ENCODE assay signal across 18 mouse cellular contexts in the genomic region with DNA sequence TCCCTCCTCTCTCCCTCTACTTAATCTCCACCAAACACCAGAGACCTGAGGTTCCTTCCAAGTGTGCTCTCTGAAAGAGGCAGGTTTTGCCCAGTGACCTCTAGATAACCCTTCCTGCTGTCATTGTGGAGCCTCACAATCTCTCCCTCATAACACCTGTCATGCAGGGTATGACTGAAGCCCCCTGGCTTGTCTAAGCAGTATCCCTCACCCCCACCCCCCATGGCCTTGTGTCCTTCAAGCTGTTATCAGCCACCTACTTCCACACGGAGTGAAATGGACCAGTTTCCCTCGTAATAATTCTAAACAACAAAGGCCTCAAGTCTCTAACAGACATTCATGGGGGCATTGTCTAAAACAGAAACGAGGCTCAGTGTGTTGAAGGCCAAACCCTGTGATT.
A peak's percentile ranks its signal among the peaks of the same experiment; 100 is the strongest.
DNase-seq lines count a peak whose midpoint lies in the region; ATAC-seq and TF ChIP-seq lines count a peak whose summit lies in the region.
"Had no signal": no experiment of that assay in that cellular context is flagged by ENCODE, and none has a peak within 500 bp of the region (broad histone marks: within the 10 kb centered on the region; RNA-seq: fewer than 3 reads in every experiment).

No protein-coding gene starts in this region.

- 74% methylated on average over 3 of the region's 3 CpGs for WGBS in midbrain, embryonic 10.5 days
- 65% methylated on average over 3 of the region's 3 CpGs for WGBS in midbrain, embryonic 11.5 days
- 22% methylated on average over 3 of the region's 3 CpGs for WGBS in forebrain, postnatal 0 days
- WGBS in midbrain, embryonic 12.5 days = 48% methylated on average over 3 of the region's 3 CpGs
- WGBS in neural tube, embryonic 15.5 days = 15% methylated on average over 3 of the region's 3 CpGs

- H3K27me3 ChIP-seq in midbrain, embryonic 10.5 days (ENCODE audit: low read depth, poor library complexity, severe bottlenecking) = no peaks in the 10 kb centered on the region
- no peaks in the 10 kb centered on the region for H3K27me3 ChIP-seq in midbrain, embryonic 11.5 days (ENCODE audit: control insufficient read depth, insufficient read depth, low read length)
- H3K27me3 ChIP-seq in forebrain, postnatal 0 days (ENCODE audit: insufficient read depth, low read length) = no peaks in the 10 kb centered on the region
- H3K27me3 ChIP-seq in midbrain, embryonic 12.5 days = no peaks in the 10 kb centered on the region
- H3K27me3 ChIP-seq in neural tube, embryonic 15.5 days (replicated peaks) = no peaks in the 10 kb centered on the region
- H3K27me3 ChIP-seq: stomach, embryonic 15.5 days had no signal

- no peak overlapping the region for H3K4me2 ChIP-seq in midbrain, embryonic 11.5 days
- H3K4me2 ChIP-seq in forebrain, postnatal 0 days (ENCODE audit: low read depth) = no peak overlapping the region
- no peak overlapping the region for H3K4me2 ChIP-seq in midbrain, embryonic 12.5 days (replicated peaks)
- H3K4me2 ChIP-seq in neural tube, embryonic 15.5 days = no peak overlapping the region
- H3K4me2 ChIP-seq: stomach, embryonic 15.5 days had no signal

- peaks cover 19% of the 10 kb centered on the region for H3K4me1 ChIP-seq in midbrain, embryonic 10.5 days
- H3K4me1 ChIP-seq in midbrain, embryonic 11.5 days (ENCODE audit: control insufficient read depth, insufficient read depth, low read length) = 0 out of 2 replicates have a peak, but pooled peaks cover 4% of the 10 kb centered on the region
- peaks cover 31% of the 10 kb centered on the region for H3K4me1 ChIP-seq in forebrain, postnatal 0 days (ENCODE audit: insufficient read depth)
- H3K4me1 ChIP-seq in midbrain, embryonic 12.5 days = peaks cover 30% of the 10 kb centered on the region
- peaks cover 44% of the 10 kb centered on the region for H3K4me1 ChIP-seq in neural tube, embryonic 15.5 days
- H3K4me1 ChIP-seq: stomach, embryonic 15.5 days had no signal

- H3K9ac ChIP-seq in midbrain, embryonic 11.5 days (ENCODE audit: low read length) = no peak overlapping the region
- H3K9ac ChIP-seq in forebrain, postnatal 0 days = no peak overlapping the region
- no peak overlapping the region for H3K9ac ChIP-seq in midbrain, embryonic 12.5 days (replicated peaks)
- H3K9ac ChIP-seq in neural tube, embryonic 15.5 days (replicated peaks) = no peak overlapping the region
- H3K9ac ChIP-seq: stomach, embryonic 15.5 days had no signal

- TF ChIP-seq CTCF in forebrain, postnatal 0 days (IDR thresholded peaks at IDR 0.05; ENCODE audit: low read depth) = no peak

- H3K36me3 ChIP-seq in midbrain, embryonic 10.5 days = no peaks in the 10 kb centered on the region
- no peaks in the 10 kb centered on the region for H3K36me3 ChIP-seq in midbrain, embryonic 11.5 days (ENCODE audit: control insufficient read depth, insufficient read depth, low read length)
- H3K36me3 ChIP-seq in forebrain, postnatal 0 days (ENCODE audit: insufficient read depth) = no peaks in the 10 kb centered on the region
- H3K36me3 ChIP-seq in midbrain, embryonic 12.5 days = no peaks in the 10 kb centered on the region
- H3K36me3 ChIP-seq in neural tube, embryonic 15.5 days = no peaks in the 10 kb centered on the region
- H3K36me3 ChIP-seq: stomach, embryonic 15.5 days had no signal

- ATAC-seq in midbrain, embryonic 11.5 days (ENCODE audit: low FRiP score) = no peak
- ATAC-seq in forebrain, postnatal 0 days = no peak
- ATAC-seq in midbrain, embryonic 12.5 days (ENCODE audit: low FRiP score, low read depth) = no peak
- no peak for ATAC-seq in neural tube, embryonic 15.5 days (ENCODE audit: low FRiP score)
- ATAC-seq: CD4-positive, CD25-positive, alpha-beta regulatory T cell, adult 4 months; intestine, embryonic 16.5 days had no signal

- H3K27ac ChIP-seq in midbrain, embryonic 10.5 days (replicated peaks) = peak overlapping the region; percentile 56; the same call in 1 of the 2 replicates
- H3K27ac ChIP-seq in midbrain, embryonic 11.5 days (ENCODE audit: low read depth, low read length) = no peak overlapping the region
- peak overlapping the region; percentile 73 for H3K27ac ChIP-seq in forebrain, postnatal 0 days (ENCODE audit: low read depth, low read length)
- peak overlapping the region; percentile 68; the same call in 1 of the 2 replicates for H3K27ac ChIP-seq in midbrain, embryonic 12.5 days (replicated peaks)
- peak overlapping the region; percentile 76 for H3K27ac ChIP-seq in neural tube, embryonic 15.5 days (replicated peaks)
- H3K27ac ChIP-seq: gastrocnemius, adult 2 months; heart, adult 2 months; stomach, embryonic 15.5 days had no signal

- no peak overlapping the region for H3K4me3 ChIP-seq in midbrain, embryonic 10.5 days
- H3K4me3 ChIP-seq in midbrain, embryonic 11.5 days (ENCODE audit: low read depth, low read length) = no peak overlapping the region
- H3K4me3 ChIP-seq in forebrain, postnatal 0 days (ENCODE audit: low read depth, low read length) = no peak overlapping the region
- H3K4me3 ChIP-seq in midbrain, embryonic 12.5 days = no peak overlapping the region
- H3K4me3 ChIP-seq in neural tube, embryonic 15.5 days (replicated peaks) = no peak overlapping the region
- H3K4me3 ChIP-seq: gastrocnemius, adult 2 months; heart, adult 2 months; stomach, embryonic 15.5 days had no signal

- no peaks in the 10 kb centered on the region for H3K9me3 ChIP-seq in midbrain, embryonic 10.5 days (replicated peaks)
- no peaks in the 10 kb centered on the region for H3K9me3 ChIP-seq in midbrain, embryonic 11.5 days (ENCODE audit: control insufficient read depth, low read length)
- H3K9me3 ChIP-seq in forebrain, postnatal 0 days (ENCODE audit: low read length) = no peaks in the 10 kb centered on the region
- no peaks in the 10 kb centered on the region for H3K9me3 ChIP-seq in midbrain, embryonic 12.5 days
- no peaks in the 10 kb centered on the region for H3K9me3 ChIP-seq in neural tube, embryonic 15.5 days (replicated peaks)
- H3K9me3 ChIP-seq: stomach, embryonic 15.5 days had no signal

- no peak for DNase-seq in midbrain, embryonic 10.5 days (ENCODE audit: low spot score)
- no peak for DNase-seq in midbrain, embryonic 11.5 days (ENCODE audit: low spot score, missing footprints)
- no peak for DNase-seq in forebrain, postnatal 0 days
- DNase-seq in thymus, postnatal 10 days (ENCODE audit: low spot score in 2 of 2) = no peak
- no peak for DNase-seq in frontal cortex, postnatal 10 days (ENCODE audit: low spot score in 2 of 2)
- DNase-seq in kidney, postnatal 25 days = no peak
- DNase-seq: liver; lung, adult 18-20 months; lung, postnatal 4 days; spleen, adult 18-20 months; thymus, postnatal 36 days had no signal
